Mouse (Mus musculus) cerebellum, adult 18-20 months (tissue): ENCODE results near the gene Hoxc6.

Source experiments
- DNase-seq, 2 experiments: peaks; one replicate each; pipeline ENCODE4 v3.0.0; 2021

The Hoxc6 gene

DNA sequence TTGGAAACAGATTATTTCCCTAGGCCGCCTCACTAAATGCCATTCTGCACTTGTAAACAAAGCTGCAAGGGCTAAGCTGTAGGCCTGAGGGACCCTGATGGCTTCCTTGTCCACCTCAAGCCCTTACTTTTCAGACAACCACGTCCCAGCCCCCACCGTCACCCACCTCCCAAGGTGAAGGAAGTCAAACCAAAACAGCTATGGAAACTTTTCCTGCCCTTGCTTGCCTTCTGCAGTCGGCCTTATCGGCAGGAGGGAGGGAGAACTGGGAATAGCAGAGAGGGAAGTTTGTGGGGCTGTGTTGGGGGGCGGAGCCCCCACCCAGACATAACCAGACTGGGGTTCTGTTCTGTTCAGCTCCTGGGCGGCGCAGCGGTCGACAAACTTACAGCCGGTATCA, 5.9 kb upstream of the Hoxc6 start:
- no peak for DNase-seq

DNA sequence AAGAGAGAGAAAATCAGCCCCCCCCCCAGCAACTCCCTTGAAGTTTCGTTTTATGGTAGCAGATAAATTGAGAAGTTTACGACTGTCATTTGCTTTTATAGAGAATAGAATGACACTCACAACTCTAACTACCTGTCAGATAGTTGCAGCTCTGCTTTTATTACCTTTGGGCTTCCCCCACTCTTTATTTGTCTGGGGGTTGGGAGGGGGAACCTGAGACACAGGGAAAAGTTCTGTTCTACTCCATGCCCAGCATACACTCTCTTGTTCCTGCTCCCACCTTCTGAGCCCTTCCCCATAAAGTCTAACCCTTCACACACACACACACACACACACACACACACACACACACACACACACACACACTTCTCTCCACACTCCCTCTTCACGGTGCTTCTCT, 5.2 kb upstream of the Hoxc6 start:
- no peak for DNase-seq

DNA sequence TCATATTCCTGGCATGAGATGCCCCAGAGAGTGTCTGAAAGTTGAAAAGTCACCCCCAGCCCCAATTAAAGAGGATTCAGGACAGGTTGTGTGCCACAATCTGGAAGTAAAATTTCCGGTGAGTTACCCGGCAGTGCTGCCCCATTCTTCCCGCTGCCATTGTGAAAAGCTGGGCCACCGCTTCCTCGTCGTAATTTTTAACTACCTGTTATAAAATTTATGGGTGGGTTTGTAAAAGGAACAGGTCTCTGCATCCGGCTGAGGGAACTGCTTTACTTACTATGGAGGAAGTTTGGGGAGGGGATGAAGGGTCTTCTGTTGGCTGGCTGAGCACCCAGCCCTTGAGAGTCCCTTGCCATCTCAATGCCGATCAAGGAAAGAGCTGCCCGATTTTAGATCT, 1.5 kb upstream of the Hoxc6 start:
- DNase-seq = no peak

DNA sequence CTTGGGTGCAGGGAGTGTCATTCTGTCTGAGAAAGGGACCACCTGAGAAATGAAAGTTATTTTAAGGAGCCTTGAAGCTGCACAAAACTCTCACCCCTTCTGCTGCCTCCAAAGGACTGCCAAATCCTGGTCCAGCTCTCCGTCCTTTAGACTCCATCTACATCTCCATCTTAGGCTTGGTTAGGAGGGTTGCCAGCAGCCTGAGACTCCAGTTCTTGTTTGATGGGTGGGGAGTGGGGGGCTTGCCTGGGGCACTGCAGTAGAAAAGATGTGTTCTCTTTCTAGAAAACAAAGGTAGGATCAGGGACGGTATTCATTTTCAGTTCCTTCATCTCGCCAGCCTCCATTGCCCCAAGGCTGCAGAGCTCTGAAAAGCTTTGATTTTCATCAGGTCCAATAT, 626 bp upstream of the Hoxc6 start:
- no peak for DNase-seq

DNA sequence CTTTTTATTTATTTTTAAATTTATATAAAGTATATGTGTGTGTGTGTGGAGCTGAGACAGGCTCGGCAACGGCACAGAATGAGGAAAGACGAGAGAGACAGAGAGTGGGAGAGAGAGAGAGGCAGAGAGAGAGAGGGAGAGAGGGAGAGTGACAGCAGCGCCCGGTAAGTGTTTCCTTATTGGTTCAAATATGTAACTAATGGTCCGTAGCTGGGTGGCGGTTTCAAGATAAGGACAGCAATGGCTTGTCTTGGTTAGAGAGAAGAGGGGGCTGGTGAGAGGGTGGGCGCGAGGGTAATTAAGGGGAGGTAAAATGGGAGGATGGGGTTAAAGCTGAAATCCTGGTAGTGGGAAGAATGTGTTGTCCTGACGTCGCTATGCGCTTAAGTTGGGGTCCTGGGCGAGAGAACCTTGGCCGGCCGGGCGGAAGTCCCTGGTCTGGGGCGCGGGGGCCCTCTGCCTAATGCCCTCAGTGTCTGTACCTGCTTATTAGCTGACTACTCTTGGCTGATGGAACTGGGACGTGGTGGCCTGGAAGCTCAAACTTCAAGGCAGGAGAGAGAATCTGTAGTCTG, 638 bp downstream of the Hoxc6 start:
- no peak for DNase-seq

DNA sequence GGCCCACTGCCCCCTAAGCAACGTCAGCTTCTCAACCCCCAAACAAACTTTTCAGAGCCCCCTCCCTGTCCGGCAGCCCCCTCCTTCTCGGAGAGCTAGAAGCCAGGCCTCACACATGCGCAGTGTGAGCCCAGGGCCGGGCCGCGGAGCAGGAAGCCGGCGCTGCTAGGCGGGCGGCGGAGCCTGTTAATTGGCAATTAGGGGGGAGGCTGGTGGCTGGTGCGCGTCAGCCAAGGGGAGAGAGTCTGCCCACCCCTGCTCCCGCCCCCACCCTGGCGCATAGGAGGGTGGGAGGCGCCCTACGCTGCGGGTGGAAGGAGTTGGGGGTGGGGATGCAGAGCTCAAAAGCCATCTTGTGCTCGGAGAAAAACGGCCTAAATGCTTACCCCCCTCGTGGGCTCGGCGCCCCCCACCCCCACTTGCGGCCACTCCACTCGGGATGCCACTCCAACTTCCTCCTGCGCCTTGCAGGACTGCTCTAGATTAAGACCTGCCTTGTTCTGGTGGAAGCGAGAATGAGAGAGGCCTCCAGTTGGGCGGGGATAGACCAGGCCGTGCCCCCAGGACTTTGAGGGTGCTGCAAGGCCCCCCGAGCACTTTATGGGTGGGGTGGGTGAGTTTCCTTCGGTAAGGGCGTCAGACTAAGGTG, 1.2 kb downstream of the Hoxc6 start:
- DNase-seq = peak; percentile 25 to 35

DNA sequence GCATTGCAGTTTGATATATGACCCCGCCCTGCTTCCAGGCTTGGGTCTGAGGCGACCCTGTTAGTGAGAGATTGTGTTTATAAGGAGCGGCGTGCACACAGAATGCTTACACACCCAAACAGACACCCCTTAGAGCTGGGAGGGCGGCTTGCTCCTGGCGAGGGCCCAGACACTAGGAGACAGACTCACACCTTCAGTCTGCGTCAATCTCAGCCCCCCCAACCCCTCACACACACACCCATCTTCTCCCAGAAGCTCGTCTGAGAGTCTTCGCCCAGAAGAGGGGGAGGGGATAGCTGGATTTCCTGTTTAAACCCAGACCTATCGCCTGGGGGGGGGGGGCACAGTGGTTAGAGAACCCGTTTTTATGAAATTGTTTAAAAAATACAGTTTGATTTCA, 1.9 kb downstream of the Hoxc6 start:
- no peak for DNase-seq

DNA sequence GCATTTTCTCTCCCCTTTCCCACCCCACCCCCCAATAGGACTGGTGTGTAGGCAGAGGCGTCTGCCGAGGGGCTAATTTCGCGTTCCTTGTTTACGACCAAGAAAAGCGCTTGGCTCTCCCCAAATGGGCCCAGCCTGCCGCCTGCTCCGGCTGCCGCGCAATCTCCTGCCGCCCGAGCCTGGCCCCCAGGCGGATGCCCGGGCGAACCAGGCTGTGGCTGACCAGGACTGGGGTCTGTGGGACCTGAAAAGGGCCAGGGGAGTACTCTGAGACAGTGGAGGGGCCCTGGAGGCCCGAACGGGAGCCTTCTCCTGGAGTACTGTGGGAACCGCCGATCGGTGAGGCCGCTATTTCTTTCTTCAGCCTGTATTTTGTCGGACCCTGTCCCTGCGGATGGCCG, 2.4 kb downstream of the Hoxc6 start:
- DNase-seq = no peak

DNA sequence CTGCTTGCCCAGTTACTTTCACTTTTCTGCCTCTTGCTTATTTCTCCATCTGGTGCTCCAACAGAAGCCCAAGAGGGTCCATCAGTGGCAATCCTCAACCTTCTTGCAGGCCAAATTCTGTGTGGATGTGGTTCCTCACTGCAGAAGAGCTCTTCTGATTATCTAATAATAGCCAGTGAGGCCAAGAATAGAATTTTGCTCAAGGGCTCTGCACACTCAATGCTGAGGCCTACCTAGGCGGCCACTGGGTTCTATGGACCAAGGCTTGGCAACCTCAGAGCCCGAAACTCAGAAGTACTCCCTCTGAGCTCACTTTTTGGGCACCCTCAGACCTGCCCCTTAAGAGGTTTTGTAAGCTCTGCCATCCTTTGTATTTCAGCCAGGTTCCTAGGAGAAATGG, 3.3 kb downstream of the Hoxc6 start:
- DNase-seq = no peak

DNA sequence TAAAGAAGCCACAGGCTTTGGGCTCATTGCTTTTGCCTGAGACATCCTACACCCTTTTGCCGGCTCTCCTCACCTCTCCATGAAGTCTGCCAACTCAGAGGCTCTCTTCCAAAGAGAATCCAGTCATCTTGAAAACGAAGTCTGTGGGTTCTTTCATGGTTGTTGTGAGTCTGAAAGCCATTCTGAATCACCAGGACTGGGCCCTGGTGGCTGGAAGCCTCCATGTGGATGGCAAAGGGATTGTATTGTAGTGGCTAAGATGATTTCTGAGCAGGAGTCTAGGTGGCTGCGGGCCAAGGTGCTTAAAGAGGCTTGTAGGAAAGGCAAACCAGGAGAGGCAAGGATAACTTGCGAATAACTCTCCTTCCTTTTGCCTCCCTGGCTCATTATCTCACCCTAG, 4.1 kb downstream of the Hoxc6 start:
- DNase-seq = no peak

DNA sequence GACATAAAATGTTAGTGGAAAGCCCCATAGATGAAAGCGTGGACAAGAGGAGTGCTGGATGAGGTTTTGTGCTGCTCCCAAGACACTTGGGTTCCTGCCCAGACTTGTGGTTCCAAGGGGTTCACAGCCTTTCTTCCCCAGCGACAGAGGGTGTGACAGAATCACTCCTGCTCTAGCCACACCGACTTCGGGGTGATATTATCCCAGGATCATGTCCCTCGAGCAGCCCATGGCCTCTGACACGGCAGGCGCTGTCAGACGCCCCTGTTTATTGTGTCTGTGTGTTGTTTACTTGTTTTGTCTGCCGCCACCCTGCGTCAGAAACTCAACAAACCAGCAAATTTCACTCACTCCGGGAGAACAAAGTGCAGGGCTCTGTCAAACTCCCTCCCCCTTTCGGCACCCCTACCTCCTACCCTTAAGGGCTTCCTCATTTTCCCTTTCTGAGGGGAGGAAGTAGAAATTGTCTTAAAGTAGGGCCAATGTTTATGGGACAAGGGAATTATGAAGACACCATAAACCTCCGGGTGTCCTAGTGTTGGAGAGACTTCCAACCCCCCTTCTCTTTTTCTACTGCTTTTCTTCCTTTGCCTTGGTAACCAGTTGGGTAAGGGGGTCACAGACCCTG, 4.9 kb downstream of the Hoxc6 start:
- DNase-seq = no peak

DNA sequence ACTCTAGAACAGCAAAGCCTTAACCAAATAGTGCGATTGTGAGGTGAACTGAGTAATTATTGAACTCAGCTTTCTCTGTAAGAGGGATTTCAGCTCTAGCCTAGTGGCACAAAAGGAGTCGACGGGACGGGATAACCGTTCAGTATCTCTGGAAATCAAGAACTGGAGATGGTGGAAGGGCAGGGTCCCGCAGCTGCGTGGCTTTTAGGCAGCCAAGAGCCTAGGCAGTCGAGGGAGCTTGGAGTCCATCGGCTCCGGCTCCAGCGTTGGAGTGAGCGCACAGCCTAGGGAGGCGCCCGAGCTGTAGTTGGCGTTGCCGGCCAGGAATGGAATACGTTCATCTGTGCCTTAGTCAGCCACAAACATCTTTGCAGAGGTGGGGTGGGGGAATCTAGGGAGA, 7.3 kb downstream of the Hoxc6 start:
- no peak for DNase-seq

DNA sequence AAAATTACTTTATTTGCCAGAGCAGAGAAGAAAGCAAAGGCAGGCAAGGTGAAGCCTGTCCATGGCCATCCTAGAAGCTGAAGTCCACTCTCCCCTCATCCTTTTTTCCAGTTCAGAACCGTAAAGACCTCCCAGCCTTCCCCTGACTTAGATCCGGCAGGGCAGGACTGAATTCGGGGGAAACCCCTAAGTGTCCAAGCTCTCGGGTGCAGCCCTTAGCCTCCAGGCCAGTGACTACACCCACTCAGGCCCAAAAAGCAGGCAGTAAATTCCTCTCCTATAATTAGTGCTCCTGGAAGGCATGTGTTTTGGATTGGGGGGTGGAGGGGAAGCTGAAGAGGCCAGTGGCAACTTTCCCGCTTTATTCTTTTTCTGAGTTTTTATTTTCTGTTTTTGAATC, 7.7 kb downstream of the Hoxc6 start:
- no peak for DNase-seq

DNA sequence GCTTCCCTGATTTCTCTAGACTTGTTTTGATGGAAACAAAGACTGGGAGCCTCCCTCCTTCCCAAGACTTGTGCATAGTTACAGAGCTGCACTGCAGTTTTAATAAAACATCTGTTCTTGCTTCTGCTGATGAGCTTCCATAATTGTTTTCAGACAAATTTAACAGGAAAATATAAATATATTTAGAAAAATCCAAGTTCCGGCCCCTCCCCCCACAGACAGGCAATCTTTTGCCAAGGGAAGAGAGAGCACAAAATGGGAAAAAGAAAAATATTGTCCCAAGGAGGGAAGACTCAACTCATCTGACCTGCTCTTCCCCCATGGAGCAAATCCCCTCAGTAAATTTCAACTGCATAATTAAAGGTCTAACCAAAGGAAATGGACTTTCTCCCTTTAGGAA, 8.3 kb downstream of the Hoxc6 start:
- no peak for DNase-seq

DNA sequence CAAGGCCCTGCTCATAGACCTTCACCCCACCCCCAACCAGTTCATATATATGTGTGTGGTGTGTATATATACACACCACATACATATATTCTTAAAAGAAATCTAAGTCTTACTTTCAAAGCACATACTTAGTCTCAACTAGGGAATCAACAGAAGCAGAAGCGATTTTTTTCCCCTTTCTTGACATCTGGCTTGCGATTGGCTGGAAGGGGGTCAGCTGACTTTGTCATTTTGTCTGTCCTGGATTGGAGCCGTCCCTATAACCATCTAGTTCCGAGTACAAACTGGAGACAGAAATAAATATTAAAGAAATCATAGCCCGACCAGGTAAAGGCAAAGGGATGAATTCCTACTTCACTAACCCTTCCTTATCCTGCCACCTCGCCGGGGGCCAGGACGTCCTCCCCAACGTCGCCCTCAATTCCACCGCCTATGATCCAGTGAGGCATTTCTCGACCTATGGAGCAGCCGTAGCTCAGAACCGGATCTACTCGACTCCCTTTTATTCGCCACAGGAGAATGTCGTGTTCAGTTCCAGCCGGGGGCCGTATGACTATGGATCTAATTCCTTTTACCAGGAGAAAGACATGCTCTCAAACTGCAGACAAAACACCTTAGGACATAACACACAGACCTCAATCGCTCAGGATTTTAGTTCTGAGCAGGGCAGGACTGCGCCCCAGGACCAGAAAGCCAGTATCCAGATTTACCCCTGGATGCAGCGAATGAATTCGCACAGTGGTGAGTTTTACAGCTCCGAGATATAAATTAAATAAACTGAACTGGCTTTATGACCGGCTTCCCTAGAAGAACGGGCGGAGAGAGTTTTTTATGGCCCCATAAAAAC, 11.4 kb downstream of the Hoxc6 start:
- no peak for DNase-seq

DNA sequence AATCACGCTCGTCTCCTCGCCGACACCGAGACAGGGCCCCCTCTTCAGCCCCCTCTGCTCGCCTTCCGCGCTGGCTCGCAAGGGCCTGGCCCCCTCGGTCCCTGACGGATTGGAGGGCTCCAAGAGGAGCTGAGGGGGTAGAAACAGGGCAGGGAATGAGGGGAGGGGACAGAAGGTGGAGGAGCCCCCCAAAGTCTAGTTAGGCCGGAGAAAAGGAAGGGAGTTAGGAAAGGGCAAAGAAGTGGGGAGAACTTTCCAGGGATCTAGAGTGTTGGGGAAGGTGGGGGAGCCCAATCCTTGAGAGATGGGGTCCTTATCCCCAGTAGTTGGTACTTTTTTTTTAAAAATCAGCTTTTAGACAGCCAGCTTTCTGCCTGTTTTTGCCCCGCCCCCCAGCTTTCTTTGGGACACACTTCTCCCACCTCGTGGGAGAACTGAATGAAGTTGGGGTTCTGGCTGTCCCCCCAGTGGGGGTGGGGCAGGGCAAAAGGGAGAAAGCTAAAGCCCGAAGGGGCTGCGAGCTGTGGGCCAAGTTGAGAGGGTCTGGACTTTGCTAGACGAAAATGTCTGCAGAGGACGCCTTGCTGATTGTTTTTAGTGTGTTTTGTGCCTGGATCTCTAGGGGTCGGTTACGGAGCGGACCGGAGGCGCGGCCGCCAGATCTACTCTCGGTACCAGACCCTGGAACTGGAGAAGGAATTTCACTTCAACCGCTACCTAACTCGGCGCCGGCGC, 12.2 kb downstream of the Hoxc6 start:
- no peak for DNase-seq

DNA sequence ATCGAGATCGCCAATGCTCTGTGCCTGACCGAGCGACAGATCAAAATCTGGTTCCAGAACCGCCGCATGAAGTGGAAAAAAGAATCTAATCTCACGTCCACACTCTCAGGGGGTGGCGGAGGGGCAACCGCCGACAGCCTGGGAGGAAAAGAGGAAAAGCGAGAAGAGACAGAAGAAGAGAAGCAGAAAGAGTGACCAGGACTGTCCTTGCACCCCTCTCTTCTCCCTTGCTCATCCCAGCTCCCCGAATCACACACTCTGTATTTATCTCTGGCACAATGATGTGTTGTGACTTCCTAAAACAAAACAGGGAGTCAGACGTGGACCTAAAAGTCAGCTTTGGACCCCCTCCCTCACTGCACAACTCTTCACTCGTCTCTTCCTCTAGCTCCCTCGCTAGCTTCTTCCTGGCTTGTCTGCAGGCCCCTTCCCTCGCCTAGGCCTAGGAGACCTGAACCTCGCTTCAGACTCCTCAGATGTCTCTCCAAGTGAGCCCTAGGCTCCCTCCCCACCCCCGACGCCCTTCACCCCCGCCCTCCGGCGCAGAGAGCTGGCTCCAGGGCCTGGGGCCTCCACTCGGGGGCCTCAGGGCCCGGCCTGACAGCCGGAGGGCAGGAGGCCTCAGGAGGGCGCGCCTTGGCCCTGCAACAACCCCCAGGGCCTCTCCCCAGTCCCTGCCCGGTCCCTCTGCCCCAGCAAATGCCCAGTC, 12.9 kb downstream of the Hoxc6 start:
- DNase-seq = no peak

DNA sequence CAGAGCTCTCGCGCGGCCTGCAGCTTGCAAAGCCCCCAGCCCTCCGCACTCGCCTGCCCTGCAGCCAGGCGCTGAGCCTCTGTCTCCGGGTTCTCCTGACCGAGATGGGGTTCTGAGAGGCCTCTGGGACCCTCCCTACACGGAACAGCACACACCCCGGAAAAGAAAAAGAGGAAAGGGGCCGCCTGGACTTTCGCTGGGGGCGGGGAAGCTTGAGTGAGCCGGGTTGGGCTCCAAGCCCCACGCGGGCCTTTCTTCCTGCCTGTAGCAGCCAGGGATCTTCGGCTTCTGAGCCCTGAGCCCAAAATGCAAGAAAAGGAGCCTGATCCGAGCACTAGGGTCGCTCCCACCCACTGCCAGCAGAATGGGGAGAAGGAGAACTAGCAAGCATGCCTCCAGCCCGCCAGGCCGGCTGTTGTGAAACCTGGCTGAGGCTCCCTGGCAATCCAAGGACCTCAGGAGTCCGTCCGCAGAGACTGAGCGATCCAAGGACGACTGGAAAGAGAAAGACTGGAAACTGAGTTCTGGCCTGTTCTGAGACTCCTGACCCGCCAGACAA, 13.9 kb downstream of the Hoxc6 start:
- DNase-seq = no peak

DNA sequence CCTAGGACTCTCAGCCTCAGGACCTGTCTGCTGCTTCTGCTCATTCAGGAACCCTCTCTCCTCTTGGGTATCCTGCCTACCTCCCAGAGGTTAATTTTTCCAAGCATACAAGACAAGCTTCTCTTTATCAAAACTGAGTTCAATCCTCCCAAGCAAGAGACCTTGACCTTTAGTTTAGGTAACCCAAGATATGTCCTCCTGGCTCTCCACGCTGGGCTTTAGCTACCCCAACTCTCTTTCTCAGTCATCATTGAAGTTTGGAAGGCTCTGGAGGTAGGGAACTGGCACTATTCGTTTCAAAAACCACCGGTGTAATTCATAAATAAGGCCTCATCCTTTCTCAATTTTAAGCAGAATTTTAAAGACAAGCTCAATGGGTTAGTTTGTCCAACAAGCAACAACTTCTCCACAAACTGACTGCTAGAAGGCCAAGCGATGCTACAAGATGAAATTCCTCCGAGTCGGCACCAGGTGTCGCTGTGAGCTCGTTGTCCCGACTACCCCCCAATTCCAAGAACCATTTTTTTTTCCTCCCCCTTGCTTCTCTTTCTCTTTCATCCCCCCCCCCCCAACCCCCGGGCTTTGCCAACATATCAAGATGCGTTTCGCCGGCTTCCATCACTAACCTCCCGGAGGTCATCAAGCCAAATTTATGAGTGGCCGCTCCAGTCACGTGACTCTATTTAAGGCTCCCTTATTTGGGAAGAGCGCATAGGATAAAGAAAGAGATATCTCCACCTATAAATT, 15.4 kb downstream of the Hoxc6 start:
- DNase-seq = peak; percentile 27 to 60

DNA sequence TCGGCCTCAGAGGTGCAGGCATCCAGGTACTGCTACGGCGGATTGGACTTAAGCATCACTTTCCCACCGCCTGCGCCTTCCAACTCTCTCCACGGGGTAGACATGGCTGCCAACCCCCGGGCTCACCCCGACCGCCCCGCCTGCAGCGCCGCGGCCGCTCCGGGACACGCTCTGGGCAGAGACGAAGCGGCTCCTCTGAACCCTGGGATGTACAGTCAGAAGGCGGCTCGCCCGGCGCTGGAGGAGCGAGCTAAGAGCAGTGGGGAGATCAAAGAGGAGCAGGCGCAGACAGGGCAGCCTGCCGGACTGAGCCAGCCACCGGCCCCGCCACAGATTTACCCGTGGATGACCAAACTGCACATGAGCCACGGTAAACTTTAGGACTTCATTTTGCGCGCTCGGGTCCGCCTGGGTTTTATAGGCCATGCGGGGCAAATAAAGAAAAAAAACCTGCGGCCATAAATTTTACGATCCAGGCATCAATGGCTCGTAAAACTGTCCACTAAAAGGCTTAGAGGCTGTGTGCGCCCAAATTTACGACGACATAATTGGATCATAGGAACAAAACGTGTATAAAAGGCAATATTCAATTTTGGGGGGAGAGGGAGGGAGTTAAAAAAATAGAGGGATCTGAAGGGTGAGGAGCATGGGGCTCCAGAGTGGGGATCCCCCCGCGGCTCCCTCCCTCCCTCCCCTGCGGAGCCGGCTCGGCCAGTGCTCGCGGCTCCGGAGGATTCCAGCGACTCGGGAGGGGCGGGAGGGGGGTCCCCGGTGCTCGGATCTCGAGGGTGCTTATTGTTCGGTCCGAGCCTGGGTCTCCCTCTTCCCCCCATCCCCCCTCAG, 16.3 kb downstream of the Hoxc6 start:
- DNase-seq = no peak
